9 mouse cellular contexts compared by ENCODE assay signal in genomic region chr2:26205126-26205525, GRCm38 (mm10). TPM values are rescaled to one million over a fixed set of nuclear protein-coding genes. Genes with fewer than 3 reads are reported as not detected.
DNase-seq lines count a peak whose midpoint lies in the region; ATAC-seq and TF ChIP-seq lines count a peak whose summit lies in the region.
"Had no signal": no experiment of that assay in that cellular context is flagged by ENCODE, and none has a peak within 500 bp of the region (broad histone marks: within the 10 kb centered on the region; RNA-seq: fewer than 3 reads in every experiment).

No protein-coding gene starts in this region.

- DNase-seq in kidney, postnatal 10 days, result peak; percentile 75
- DNase-seq in kidney, adult 2 months, result no peak
- peak; percentile 49 for DNase-seq in R1 (ENCODE audit: low read depth, low spot score)
- peak; percentile 82 for DNase-seq in embryo, embryonic 10 days (ENCODE audit: low spot score)
- peak; percentile 70 for DNase-seq in neural tube, embryonic 10.5 days (ENCODE audit: extremely low spot score, low spot score)
- DNase-seq in gastrocnemius, adult 8-10 months (ENCODE audit: low spot score in 2 of 2), result no peak

- no peaks in the 10 kb centered on the region; the same call in 1 of the 2 replicates for H3K4me1 ChIP-seq in kidney, adult 2 months (ENCODE audit: control insufficient read depth, insufficient read depth, low read length)
- peaks cover 25% of the 10 kb centered on the region for H3K4me1 ChIP-seq in midbrain, embryonic 15.5 days
- H3K4me1 ChIP-seq in midbrain, embryonic 16.5 days (ENCODE audit: control insufficient read depth, insufficient read depth, low read length), result peaks cover 15% of the 10 kb centered on the region

- H3K27ac ChIP-seq in kidney, adult 2 months (ENCODE audit: insufficient read depth, low read depth, low read length), result no peak overlapping the region
- H3K27ac ChIP-seq in midbrain, embryonic 15.5 days, result no peak overlapping the region
- no peak overlapping the region for H3K27ac ChIP-seq in midbrain, embryonic 16.5 days (ENCODE audit: low read length)

- no peak overlapping the region for H3K4me2 ChIP-seq in midbrain, embryonic 15.5 days
- H3K4me2 ChIP-seq in midbrain, embryonic 16.5 days (ENCODE audit: low read length), result no peak overlapping the region

- H3K9ac ChIP-seq in midbrain, embryonic 15.5 days, result no peak overlapping the region
- no peak overlapping the region for H3K9ac ChIP-seq in midbrain, embryonic 16.5 days (ENCODE audit: low read depth, low read length)

- no peak for TF ChIP-seq CTCF in kidney, adult 2 months (conservative IDR thresholded peaks at IDR 0.05; ENCODE audit: insufficient read depth, insufficient read length, low read depth, low read length)

- H3K27me3 ChIP-seq in kidney, adult 2 months (replicated peaks; ENCODE audit: control insufficient read depth, insufficient read depth, low read length), result peaks cover 1% of the 10 kb centered on the region; the same call in 1 of the 2 replicates
- H3K27me3 ChIP-seq in midbrain, embryonic 15.5 days (replicated peaks), result peaks cover 84% of the 10 kb centered on the region
- H3K27me3 ChIP-seq in midbrain, embryonic 16.5 days (ENCODE audit: control insufficient read depth, insufficient read depth, low read depth, low read length), result peaks cover 79% of the 10 kb centered on the region

- ATAC-seq in midbrain, embryonic 15.5 days (replicated peaks), result no peak
- ATAC-seq in midbrain, embryonic 16.5 days, result no peak

- 2% methylated on average over 16 of the region's 16 CpGs for WGBS in kidney, adult 2 months
- 3% methylated on average over 16 of the region's 16 CpGs for WGBS in midbrain, embryonic 15.5 days
- 4% methylated on average over 16 of the region's 16 CpGs for WGBS in midbrain, embryonic 16.5 days

- TF ChIP-seq POLR2A in kidney, adult 2 months (IDR thresholded peaks at IDR 0.05; ENCODE audit: low read depth, low read length), result no peak

- H3K36me3 ChIP-seq in kidney, adult 2 months (ENCODE audit: control insufficient read depth, insufficient read depth, low read length), result no peaks in the 10 kb centered on the region
- peaks cover under 1% of the 10 kb centered on the region; the same call in 1 of the 2 replicates for H3K36me3 ChIP-seq in midbrain, embryonic 15.5 days (replicated peaks)
- H3K36me3 ChIP-seq in midbrain, embryonic 16.5 days (ENCODE audit: control insufficient read depth, insufficient read depth, low read length), result peaks cover 1% of the 10 kb centered on the region; the same call in 1 of the 2 replicates

- no peaks in the 10 kb centered on the region for H3K9me3 ChIP-seq in midbrain, embryonic 15.5 days
- H3K9me3 ChIP-seq in midbrain, embryonic 16.5 days (replicated peaks; ENCODE audit: control insufficient read depth, low read length, poor library complexity, severe bottlenecking), result no peaks in the 10 kb centered on the region

- H3K4me3 ChIP-seq in kidney, adult 2 months (ENCODE audit: insufficient read depth, low read depth, low read length), result no peak overlapping the region
- no peak overlapping the region for H3K4me3 ChIP-seq in midbrain, embryonic 15.5 days
- no peak overlapping the region for H3K4me3 ChIP-seq in midbrain, embryonic 16.5 days (ENCODE audit: low read depth, low read length)
- H3K4me3 ChIP-seq: erythroblast, embryonic 14.5 days had no signal

RNA-seq across cellular contexts. Expression of gene Lhx3, which starts 3.0 kb away (rescaled TPM):
- polyA plus RNA-seq in kidney, adult 2 months (2012; rRNA removed), result not detected in 2 replicates
- polyA plus RNA-seq in midbrain, embryonic 15.5 days (2015; fragmentation: Nextera tagmentation; extraction: Ambion mirVana), result 0.13 TPM in 1 of 2 replicates, not detected in the other
- total RNA-seq in gastrocnemius, adult 8-10 months (2022), result not detected
- not detected in 2 replicates for polyA plus RNA-seq in midbrain, embryonic 16.5 days (2015; fragmentation: Nextera tagmentation; extraction: Ambion mirVana)
- polyA plus RNA-seq: erythroblast, embryonic 14.5 days had no signal

RNA-seq across cellular contexts. Expression of gene Qsox2, which starts 32.2 kb away (rescaled TPM):
- polyA plus RNA-seq in kidney, adult 2 months (2012; rRNA removed), result 15.3 and 16.5 TPM in 2 replicates
- 16.8 and 18.1 TPM in 2 replicates for polyA plus RNA-seq in midbrain, embryonic 15.5 days (2015; fragmentation: Nextera tagmentation; extraction: Ambion mirVana)
- 1 to 10 TPM; 3.2 to 4.5 (median 3.3) TPM for total RNA-seq in gastrocnemius, adult 8-10 months (2022)
- polyA plus RNA-seq in midbrain, embryonic 16.5 days (2015; fragmentation: Nextera tagmentation; extraction: Ambion mirVana), result 17.2 and 18.4 TPM in 2 replicates

Comparison
In these comparisons a context has a peak if more than half of its experiments do, and no peak if none do; other contexts are left out.
1. DNase-seq: peak in kidney, postnatal 10 days (single experiment), R1 (single experiment), embryo, embryonic 10 days (single experiment) and neural tube, embryonic 10.5 days (single experiment); none in kidney, adult 2 months (single experiment) and gastrocnemius, adult 8-10 months (0 of 2).